Mouse (Mus musculus): ENCODE data around the gene Ppfia4. TPM values are rescaled to one million over a fixed set of nuclear protein-coding genes. Genes with fewer than 3 reads are reported as not detected.

Gene Ppfia4
- polyA plus RNA-seq, 2 experiments, result 1.1 to 1.2 TPM

DNA sequence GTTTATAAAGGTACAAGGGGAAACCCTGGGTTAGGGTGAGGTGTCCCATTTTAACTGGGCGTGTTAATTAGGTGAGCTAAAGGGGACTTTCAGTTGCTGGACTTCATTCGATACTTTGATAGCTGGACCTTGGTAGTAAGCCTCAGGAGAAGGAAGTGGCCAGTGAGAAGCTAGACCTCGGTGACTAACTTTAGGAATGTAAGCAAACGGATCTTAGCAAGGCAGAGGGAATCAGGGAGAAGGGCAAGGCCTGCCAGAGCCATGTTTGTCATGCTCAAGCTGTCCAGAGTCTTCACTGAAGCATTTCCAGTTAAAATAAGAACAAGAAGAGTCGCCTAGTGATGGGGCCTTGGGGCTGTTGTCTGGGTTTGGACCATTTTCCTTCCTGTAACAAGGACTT lies 32.8 kb upstream of the Ppfia4 start:
- ATAC-seq (ENCODE audit: insufficient read depth) (no peak), DNase-seq (ENCODE audit: low read depth in 3 of 3, low spot score in 3 of 3) (no peak)
- WGBS (ENCODE audit: insufficient replicate concordance), result 51% methylated on average over 5 of the region's 5 CpGs
- Histone ChIP-seq H3K36me3 (replicated peaks; ENCODE audit: control insufficient read depth, insufficient read depth, low read depth) (no peaks in the 10 kb centered on the region; the same call in 1 of the 2 replicates), H3K27ac (no peak overlapping the region), H3K4me2 (ENCODE audit: low read depth) (no peak overlapping the region), H3K4me1 (replicated peaks; ENCODE audit: control insufficient read depth in 2 of 2, insufficient read depth in 2 of 2, low read length in 1 of 2) (peaks cover 5 to 7% of the 10 kb centered on the region in 2 experiments; a peak in 2 of 4 replicates), H3K4me3 (ENCODE audit: insufficient read depth in 1 of 2, low read depth in 2 of 2, low read length in 2 of 2) (no peak overlapping the region), H3K9ac (replicated peaks) (no peak overlapping the region), H3K27me3 (ENCODE audit: control insufficient read depth, insufficient read depth, low read length) (no peaks in the 10 kb centered on the region), H3K9me3 (ENCODE audit: control insufficient read depth, low read length) (no peaks in the 10 kb centered on the region)
- TF ChIP-seq EP300 (IDR thresholded peaks at IDR 0.05; ENCODE audit: low read depth) (no peak), CTCF (IDR thresholded peaks at IDR 0.05; ENCODE audit: low read depth) (no peak)

DNA sequence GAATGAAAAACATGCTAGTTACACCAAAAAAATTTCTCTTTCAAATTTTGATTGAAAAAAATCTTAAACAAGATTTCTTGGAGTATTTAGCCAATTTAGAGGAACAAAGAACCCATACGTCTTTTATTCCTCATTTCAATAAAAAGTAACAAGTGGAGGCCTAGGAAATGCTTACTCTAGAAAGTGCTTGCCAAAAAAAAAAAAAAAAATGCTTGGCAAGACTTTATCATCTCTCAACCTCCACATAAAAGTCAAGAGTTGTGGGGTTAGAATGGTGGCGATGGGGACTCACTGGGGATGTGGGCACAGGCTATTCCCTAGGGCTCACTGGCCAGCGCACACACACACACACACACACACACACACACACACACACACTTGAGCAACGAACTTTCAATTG lies 30.5 kb upstream of the Ppfia4 start:
- peaks cover 5% of the 10 kb centered on the region; the same call in 1 of the 2 replicates for H3K36me3 ChIP-seq (replicated peaks; ENCODE audit: control insufficient read depth, insufficient read depth, low read depth)
- no peaks in the 10 kb centered on the region for H3K9me3 ChIP-seq (ENCODE audit: control insufficient read depth, low read length)
- H3K4me3 ChIP-seq (ENCODE audit: insufficient read depth in 1 of 2, low read depth in 2 of 2, low read length in 2 of 2), result no peak overlapping the region
- H3K4me1 ChIP-seq (replicated peaks; ENCODE audit: control insufficient read depth in 2 of 2, insufficient read depth in 2 of 2, low read length in 1 of 2), result peaks cover 7% of the 10 kb centered on the region in 2 experiments
- no peaks in the 10 kb centered on the region for H3K27me3 ChIP-seq (ENCODE audit: control insufficient read depth, insufficient read depth, low read length)
- TF ChIP-seq CTCF (IDR thresholded peaks at IDR 0.05; ENCODE audit: low read depth), result no peak
- no peak for TF ChIP-seq EP300 (IDR thresholded peaks at IDR 0.05; ENCODE audit: low read depth)
- DNase-seq (ENCODE audit: low read depth in 3 of 3, low spot score in 3 of 3), result no peak
- H3K4me2 ChIP-seq (ENCODE audit: low read depth), result no peak overlapping the region
- no peak overlapping the region for H3K9ac ChIP-seq (replicated peaks)
- no peak for ATAC-seq (ENCODE audit: insufficient read depth)
- WGBS (ENCODE audit: insufficient replicate concordance), result 63% methylated on average over 4 of the region's 4 CpGs
- no peak overlapping the region for H3K27ac ChIP-seq

DNA sequence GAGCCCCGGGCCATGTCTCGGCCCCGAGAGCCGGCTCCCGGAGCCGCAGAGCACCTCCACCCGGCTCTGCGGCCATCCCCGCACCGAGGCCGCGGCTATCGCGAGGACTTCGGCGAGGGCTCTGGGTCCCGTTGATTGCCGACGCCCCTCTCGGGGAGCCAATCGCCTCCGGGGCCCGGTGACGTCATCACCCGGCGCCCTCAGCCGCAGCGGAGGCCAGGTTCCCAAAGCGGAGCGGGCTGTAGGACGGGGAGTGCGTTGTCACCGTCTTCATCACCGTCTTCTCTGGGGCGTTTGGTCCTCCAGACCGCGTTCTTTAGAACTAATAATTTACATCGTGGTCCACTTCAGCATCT lies 29.1 kb upstream of the Ppfia4 start, which contains the start of gene Tmem183a:
Gene Tmem183a (minus strand): TSS at position 123 of the 356 bp plus-strand sequence.
- ATAC-seq (ENCODE audit: insufficient read depth) (peak; percentile 97), DNase-seq (ENCODE audit: low read depth in 3 of 3, low spot score in 3 of 3) (peak; percentile 91 to 93 (median 92))
- Histone ChIP-seq H3K9me3 (ENCODE audit: control insufficient read depth, low read length) (no peaks in the 10 kb centered on the region), H3K4me2 (ENCODE audit: low read depth) (peak within 1 kb of the TSS; percentile 94), H3K9ac (replicated peaks) (peak within 1 kb of the TSS; percentile 74), H3K4me1 (replicated peaks; ENCODE audit: control insufficient read depth in 2 of 2, insufficient read depth in 2 of 2, low read length in 1 of 2) (peaks cover 7% of the 10 kb centered on the region in 2 experiments), H3K36me3 (replicated peaks; ENCODE audit: control insufficient read depth, insufficient read depth, low read depth) (peaks cover 12% of the 10 kb centered on the region), H3K27me3 (ENCODE audit: control insufficient read depth, insufficient read depth, low read length) (no peaks in the 10 kb centered on the region), H3K27ac (peak within 1 kb of the TSS; percentile 80), H3K4me3 (ENCODE audit: insufficient read depth in 1 of 2, low read depth in 2 of 2, low read length in 2 of 2) (peak within 1 kb of the TSS; percentile 94 to 99)
- under 1% methylated on average over 38 of the region's 38 CpGs for WGBS (ENCODE audit: insufficient replicate concordance)
- TF ChIP-seq CTCF (IDR thresholded peaks at IDR 0.05; ENCODE audit: low read depth) (no peak), EP300 (IDR thresholded peaks at IDR 0.05; ENCODE audit: low read depth) (no peak; the same call in none of the 2 replicates)

GRCm38 (mm10) chr1:134361195-134361856 lies 28.6 kb upstream of the Ppfia4 start:
- TF ChIP-seq CTCF (IDR thresholded peaks at IDR 0.05; ENCODE audit: low read depth) (no peak), EP300 (IDR thresholded peaks at IDR 0.05; ENCODE audit: low read depth) (no peak)
- no peaks in the 10 kb centered on the region for H3K27me3 ChIP-seq (ENCODE audit: control insufficient read depth, insufficient read depth, low read length)
- no peaks in the 10 kb centered on the region for H3K9me3 ChIP-seq (ENCODE audit: control insufficient read depth, low read length)
- peaks cover 7% of the 10 kb centered on the region in 2 experiments for H3K4me1 ChIP-seq (replicated peaks; ENCODE audit: control insufficient read depth in 2 of 2, insufficient read depth in 2 of 2, low read length in 1 of 2)
- H3K4me2 ChIP-seq (ENCODE audit: low read depth), result peak overlapping the region; percentile 94
- peaks cover 13% of the 10 kb centered on the region for H3K36me3 ChIP-seq (replicated peaks; ENCODE audit: control insufficient read depth, insufficient read depth, low read depth)
- WGBS (ENCODE audit: insufficient replicate concordance), result under 1% methylated on average over 35 of the region's 44 CpGs
- peak overlapping the region; percentile 80 for H3K27ac ChIP-seq
- ATAC-seq (ENCODE audit: insufficient read depth) (peak; percentile 86), DNase-seq (ENCODE audit: low read depth in 3 of 3, low spot score in 3 of 3) (peak in 2 of 3 experiments; percentile 19 to 31)
- peak overlapping the region; percentile 74 for H3K9ac ChIP-seq (replicated peaks)
- peak overlapping the region; percentile 94 to 99 for H3K4me3 ChIP-seq (ENCODE audit: insufficient read depth in 1 of 2, low read depth in 2 of 2, low read length in 2 of 2)

DNA sequence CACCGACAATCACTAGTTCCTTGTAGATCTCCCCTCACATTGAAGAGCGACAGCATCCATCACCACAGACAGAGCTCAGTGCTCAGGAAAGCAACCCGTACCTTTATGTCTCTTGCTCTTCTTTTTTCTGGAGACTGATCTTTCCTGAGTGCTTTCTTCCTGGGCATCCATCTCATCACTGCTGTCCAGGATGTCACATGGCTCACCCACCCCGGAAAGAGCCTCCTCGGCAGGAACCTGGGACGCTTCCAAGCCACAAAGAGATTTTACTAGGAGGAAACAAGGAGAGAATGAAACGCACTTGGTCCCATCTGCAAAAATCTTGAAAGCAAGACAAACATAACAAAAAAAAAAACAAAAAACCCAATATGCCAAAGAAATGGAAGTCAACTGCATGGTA lies 27.9 kb upstream of the Ppfia4 start:
- Histone ChIP-seq H3K27me3 (ENCODE audit: control insufficient read depth, insufficient read depth, low read length) (no peaks in the 10 kb centered on the region), H3K4me2 (ENCODE audit: low read depth) (peak overlapping the region; percentile 94), H3K9ac (replicated peaks) (peak overlapping the region; percentile 74), H3K9me3 (ENCODE audit: control insufficient read depth, low read length) (no peaks in the 10 kb centered on the region), H3K27ac (no peak overlapping the region), H3K4me3 (ENCODE audit: insufficient read depth in 1 of 2, low read depth in 2 of 2, low read length in 2 of 2) (peak overlapping the region; percentile 94 to 99), H3K4me1 (replicated peaks; ENCODE audit: control insufficient read depth in 2 of 2, insufficient read depth in 2 of 2, low read length in 1 of 2) (peaks cover 7% of the 10 kb centered on the region in 2 experiments), H3K36me3 (replicated peaks; ENCODE audit: control insufficient read depth, insufficient read depth, low read depth) (peaks cover 19% of the 10 kb centered on the region)
- ATAC-seq (ENCODE audit: insufficient read depth) (no peak), DNase-seq (ENCODE audit: low read depth in 3 of 3, low spot score in 3 of 3) (no peak)
- WGBS (ENCODE audit: insufficient replicate concordance), result 51% methylated on average over 7 of the region's 7 CpGs
- no peak for TF ChIP-seq EP300 (IDR thresholded peaks at IDR 0.05; ENCODE audit: low read depth)
- no peak for TF ChIP-seq CTCF (IDR thresholded peaks at IDR 0.05; ENCODE audit: low read depth)

All from liver, embryonic 14.5 days (tissue).